8 mouse cellular contexts compared by ENCODE assay signal in genomic region chr10:40882831-40883643, GRCm38 (mm10). TPM values are rescaled to one million over a fixed set of nuclear protein-coding genes. Genes with fewer than 3 reads are reported as not detected.
DNase-seq lines count a peak whose midpoint lies in the region; ATAC-seq lines count a peak whose summit lies in the region.

Cdc40 (minus strand) TSS chr10:40883311.
Wasf1 (plus strand) TSS chr10:40883475.

- ATAC-seq in inflammation-experienced regulatory T-cells, adult 6 months = peak; percentile 98
- peak; percentile 99 for ATAC-seq in megakaryocyte-erythroid progenitor cell, adult 5-6 weeks (replicated peaks; ENCODE audit: low FRiP score, low TSS enrichment, poor library complexity, severe bottlenecking)

- intact Hi-C loops in gastrocnemius, postnatal 14 days (cut with DNase I; ENCODE audit: low total_unique reads) = no loop called here
- intact Hi-C loops in left cerebral cortex, postnatal 10 days (cut with DNase I) = loop anchor here (5.0 to 10.0 kb wide), 3 partner anchors 41 to 201 kb away; partner anchors contain the start of gene Mettl24

- peak; percentile 98 to 99 for DNase-seq in adrenal gland, adult (ENCODE audit: inconsistent age in 2 of 2, low spot score in 1 of 2)
- DNase-seq in embryo, embryonic 10.5 days (ENCODE audit: low spot score) = peak; percentile 99
- peak; percentile 96 for DNase-seq in gastrocnemius, postnatal 14 days
- DNase-seq in left cerebral cortex, postnatal 10 days (ENCODE audit: extremely low spot score in 1 of 2, low spot score in 2 of 2) = peak; percentile 99
- DNase-seq in right cerebral cortex, postnatal 25 days = peak; percentile 98
- peak; percentile 95 for DNase-seq in urinary bladder, postnatal 4 days (ENCODE audit: low spot score in 2 of 2)

RNA-seq across cellular contexts. Expression of gene Cdc40, which starts in this region (rescaled TPM):
- total RNA-seq in gastrocnemius, postnatal 14 days (2021) = 1 to 10 TPM; 8.7 to 8.8 TPM
- 10 to 100 TPM; 58.8 to 86.5 (median 75.6) TPM for polyA plus RNA-seq in inflammation-experienced regulatory T-cells, adult 6 months (2017; shearing (Covaris generic))
- total RNA-seq in left cerebral cortex, postnatal 10 days (2021) = 10 to 100 TPM; 31.4 to 36.6 TPM
- total RNA-seq in megakaryocyte-erythroid progenitor cell, adult 5-6 weeks (2014; fragmentation: Nextera tagmentation) = 43.9 and 45.7 TPM in 2 replicates
- 26.6 and 26.9 TPM in 2 replicates for total RNA-seq in megakaryocyte-erythroid progenitor cell, adult 5-6 weeks (2017)

RNA-seq across cellular contexts. Expression of gene Wasf1, which starts in this region (rescaled TPM):
- 1 to 10 TPM; 1.4 to 1.8 TPM for total RNA-seq in gastrocnemius, postnatal 14 days (2021)
- under 1 TPM in 1 of 3 experiments, not detected in 2; 0.29 TPM for polyA plus RNA-seq in inflammation-experienced regulatory T-cells, adult 6 months (2017; shearing (Covaris generic))
- total RNA-seq in left cerebral cortex, postnatal 10 days (2021) = 100 to 1,000 TPM; 303 to 306 TPM
- total RNA-seq in megakaryocyte-erythroid progenitor cell, adult 5-6 weeks (2014; fragmentation: Nextera tagmentation) = not detected in 2 replicates
- total RNA-seq in megakaryocyte-erythroid progenitor cell, adult 5-6 weeks (2017) = not detected in 2 replicates

Comparison
In these comparisons a context has a peak if more than half of its experiments do, and no peak if none do; other contexts are left out.
1. Peak in every context shown above with its lines: DNase-seq and ATAC-seq.
2. RNA of gene Wasf1 (total RNA-seq): 303 to 306 TPM in left cerebral cortex, postnatal 10 days; 1.4 to 1.8 TPM in gastrocnemius, postnatal 14 days and not detected in megakaryocyte-erythroid progenitor cell, adult 5-6 weeks; every median in the first group is over 100 times any median in the second.